Mouse (Mus musculus) c-Kit-positive CD71-positive TER-119-positive erythroid progenitor cells, embryonic 14.5 days (primary cell): ENCODE results near the gene Pkig.
"Not testable (repeated sequence)": the region's sequence is repeated elsewhere in the genome, so short reads cannot be mapped to it uniquely, and the experiment has no call there.

Source experiments
- DNase-seq: peaks from one replicate; pipeline ENCODE4 v3.0.0-alpha.2; 2013; ENCODE audit warnings: low spot score

The Pkig gene

GRCm38 (mm10) chr2:163657975-163658886, at the start of gene Pkig:
TSS of gene Pkig (plus strand) at chr2:163658386.
- DNase-seq = peak; percentile 80

GRCm38 (mm10) chr2:163609281-163609975, 48.8 kb upstream of the Pkig start:
- no peak for DNase-seq

DNA sequence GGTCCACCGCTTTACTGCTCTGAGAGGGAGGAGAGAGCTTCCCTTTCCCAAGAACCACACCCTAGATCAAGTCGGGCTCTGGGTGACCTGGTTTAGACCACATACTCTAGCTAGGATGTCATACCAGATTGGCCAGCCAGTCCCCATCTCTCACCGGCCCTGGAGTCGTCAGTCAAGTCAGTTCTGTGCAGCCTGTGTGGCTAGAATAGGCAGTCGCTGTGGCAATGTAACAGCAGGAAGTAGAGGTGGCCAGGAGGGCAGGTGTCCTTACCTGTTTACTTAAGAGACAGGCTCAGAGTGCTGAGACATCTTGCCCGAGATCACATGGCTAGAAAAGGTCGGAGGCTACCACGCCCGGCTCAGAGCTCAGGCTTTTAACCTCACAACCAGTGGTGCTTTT, 47.0 kb upstream of the Pkig start:
- DNase-seq = no peak

DNA sequence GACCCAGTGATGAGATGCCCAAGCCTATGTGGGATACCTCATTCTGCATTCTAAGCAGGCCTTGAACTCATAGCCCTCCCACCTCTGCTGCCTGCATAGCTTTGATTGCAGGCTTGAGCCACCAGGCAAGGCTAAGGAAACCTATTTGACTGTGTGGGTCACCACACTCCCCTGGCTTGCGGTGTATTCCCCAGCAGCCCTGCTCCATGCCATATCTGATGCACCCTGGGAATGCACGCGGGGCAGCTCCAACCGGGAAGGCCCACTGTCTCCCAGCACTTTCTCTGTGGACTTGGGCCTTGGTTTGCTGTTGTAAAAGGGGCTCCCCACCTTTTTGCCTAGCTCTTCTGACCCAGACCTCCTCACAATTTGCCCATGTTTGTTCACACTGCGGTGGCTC, 45.0 kb upstream of the Pkig start:
- DNase-seq = no peak

GRCm38 (mm10) chr2:163613990-163614389, 44.2 kb upstream of the Pkig start:
- DNase-seq = no peak

GRCm38 (mm10) chr2:163615401-163615800, 42.8 kb upstream of the Pkig start:
- no peak for DNase-seq

DNA sequence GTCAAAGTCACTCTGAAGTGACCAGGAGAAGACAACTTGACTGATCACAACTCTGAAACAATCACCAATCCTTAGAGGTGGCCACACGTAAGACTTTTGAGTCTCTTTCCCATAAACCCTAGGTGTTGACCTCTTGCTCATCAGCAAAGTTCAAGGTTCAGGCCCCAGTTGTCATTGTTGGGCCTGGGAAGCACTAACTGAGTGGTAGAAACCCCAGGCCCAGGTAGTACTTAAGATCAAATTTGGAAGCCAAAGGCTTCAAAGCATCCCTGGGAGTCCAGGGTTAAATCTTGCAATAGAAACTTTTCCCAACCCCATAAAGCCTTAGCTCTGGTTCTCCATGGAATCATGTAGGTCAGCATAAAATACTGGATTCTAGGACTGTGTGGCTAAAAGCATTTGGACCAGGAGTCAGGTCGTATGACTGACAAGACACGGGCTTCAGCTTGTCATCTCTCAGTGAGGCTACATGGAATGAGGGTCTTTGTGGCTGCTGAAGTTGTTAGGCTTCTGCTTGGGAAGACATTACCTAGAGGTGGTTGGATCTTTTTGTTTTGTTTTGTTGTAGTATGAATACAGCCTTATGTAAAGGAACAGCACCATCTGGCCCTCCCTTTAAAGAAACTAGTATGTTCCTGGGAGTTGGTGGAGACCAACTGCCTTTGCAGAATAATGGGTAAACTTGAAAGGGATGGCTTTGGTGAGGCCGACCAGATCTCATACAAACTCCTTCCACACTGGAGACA, 42.1 kb upstream of the Pkig start:
- DNase-seq = no peak

GRCm38 (mm10) chr2:163616652-163617227, 41.4 kb upstream of the Pkig start:
- DNase-seq = no peak

GRCm38 (mm10) chr2:163617232-163617863, 40.8 kb upstream of the Pkig start:
- DNase-seq = no peak

DNA sequence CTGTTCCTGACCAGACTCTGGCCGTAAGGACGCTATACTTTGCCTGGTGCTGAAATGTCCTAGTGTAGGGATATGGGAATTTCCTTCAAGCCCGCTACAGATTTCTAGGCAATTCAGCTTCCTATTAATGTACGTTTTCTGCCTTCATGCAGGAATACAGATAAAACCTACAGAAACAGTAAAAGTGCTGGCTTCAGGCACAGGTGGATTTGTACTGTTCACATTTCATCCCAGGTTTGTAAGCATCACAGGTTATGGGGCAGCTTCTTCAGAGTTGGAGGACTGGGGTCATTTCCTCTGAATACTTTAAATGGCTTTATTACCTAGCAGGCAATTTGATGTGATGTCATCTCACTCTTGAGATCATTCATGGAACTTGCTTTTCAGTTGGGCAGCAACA, 40.3 kb upstream of the Pkig start:
- DNase-seq = no peak

DNA sequence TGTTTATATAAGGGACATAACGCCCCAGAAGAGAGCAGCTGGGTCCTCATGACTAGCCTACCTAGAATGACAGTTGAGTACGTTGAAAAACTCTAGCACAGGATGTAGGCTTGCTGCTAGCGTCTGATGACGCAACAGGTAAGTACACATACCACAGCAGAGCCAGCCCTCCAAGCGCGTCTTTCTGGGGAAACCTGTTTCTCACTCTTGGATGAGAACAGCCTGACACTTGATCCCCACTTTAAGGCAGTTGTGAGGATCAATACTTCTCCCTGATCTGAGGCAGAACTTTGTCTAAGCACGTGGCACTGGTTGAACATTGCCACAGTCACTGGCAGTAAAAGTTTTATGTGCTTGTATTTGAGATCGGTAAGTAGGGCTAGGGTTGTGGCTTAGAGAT, 37.7 kb upstream of the Pkig start:
- DNase-seq = no peak

- DNase-seq = not testable (repeated sequence)
Measured at GRCm38 (mm10) chr2:163621401-163621800, 36.8 kb upstream of the Pkig start.

GRCm38 (mm10) chr2:163631223-163631622, 27.0 kb upstream of the Pkig start:
- DNase-seq = no peak

GRCm38 (mm10) chr2:163631715-163632114, 26.5 kb upstream of the Pkig start:
- DNase-seq = no peak

DNA sequence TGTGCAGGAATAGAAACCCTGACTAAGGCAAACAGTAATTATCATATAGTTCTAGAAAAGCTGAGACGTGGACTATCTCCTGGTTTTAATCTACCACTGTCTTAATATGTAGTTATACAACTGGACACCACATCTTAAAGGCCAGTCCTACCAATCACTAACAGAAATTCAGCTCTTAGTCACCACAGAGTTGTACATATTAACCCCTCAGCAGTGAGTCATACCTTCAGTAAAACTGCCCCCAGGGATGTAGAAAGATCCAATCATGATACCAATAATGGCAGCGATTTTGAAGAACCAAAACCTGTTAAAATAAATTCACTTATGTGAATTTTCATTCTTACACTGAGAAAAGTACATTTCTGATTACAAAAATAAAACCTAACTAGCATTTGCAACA, 24.0 kb upstream of the Pkig start:
- no peak for DNase-seq

- no peak for DNase-seq
Measured at GRCm38 (mm10) chr2:163636057-163636456, 22.1 kb upstream of the Pkig start.

- no peak for DNase-seq
Measured at GRCm38 (mm10) chr2:163637655-163638266, 20.4 kb upstream of the Pkig start.

GRCm38 (mm10) chr2:163640493-163640892, 17.7 kb upstream of the Pkig start:
- DNase-seq = no peak

DNA sequence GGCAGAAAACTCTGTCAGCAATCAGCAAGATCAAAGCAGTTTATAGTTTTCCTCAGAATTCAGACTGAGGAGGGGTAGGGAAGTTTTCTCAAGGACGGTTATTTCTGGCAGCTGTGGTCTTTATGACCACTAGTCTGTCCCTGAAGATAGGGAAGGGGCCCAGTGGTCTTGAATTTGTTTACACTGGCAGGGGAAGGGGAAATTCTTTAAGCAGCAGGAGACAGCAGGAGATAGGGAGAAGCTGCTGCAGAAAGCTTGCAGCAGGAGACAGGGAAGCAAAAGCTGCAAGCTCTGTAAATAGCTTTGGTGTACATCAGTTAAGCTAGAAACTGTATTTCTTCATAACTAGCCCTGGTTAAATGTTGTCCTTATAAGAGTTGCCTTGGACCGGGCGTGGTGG, 16.5 kb upstream of the Pkig start:
- DNase-seq = no peak

DNA sequence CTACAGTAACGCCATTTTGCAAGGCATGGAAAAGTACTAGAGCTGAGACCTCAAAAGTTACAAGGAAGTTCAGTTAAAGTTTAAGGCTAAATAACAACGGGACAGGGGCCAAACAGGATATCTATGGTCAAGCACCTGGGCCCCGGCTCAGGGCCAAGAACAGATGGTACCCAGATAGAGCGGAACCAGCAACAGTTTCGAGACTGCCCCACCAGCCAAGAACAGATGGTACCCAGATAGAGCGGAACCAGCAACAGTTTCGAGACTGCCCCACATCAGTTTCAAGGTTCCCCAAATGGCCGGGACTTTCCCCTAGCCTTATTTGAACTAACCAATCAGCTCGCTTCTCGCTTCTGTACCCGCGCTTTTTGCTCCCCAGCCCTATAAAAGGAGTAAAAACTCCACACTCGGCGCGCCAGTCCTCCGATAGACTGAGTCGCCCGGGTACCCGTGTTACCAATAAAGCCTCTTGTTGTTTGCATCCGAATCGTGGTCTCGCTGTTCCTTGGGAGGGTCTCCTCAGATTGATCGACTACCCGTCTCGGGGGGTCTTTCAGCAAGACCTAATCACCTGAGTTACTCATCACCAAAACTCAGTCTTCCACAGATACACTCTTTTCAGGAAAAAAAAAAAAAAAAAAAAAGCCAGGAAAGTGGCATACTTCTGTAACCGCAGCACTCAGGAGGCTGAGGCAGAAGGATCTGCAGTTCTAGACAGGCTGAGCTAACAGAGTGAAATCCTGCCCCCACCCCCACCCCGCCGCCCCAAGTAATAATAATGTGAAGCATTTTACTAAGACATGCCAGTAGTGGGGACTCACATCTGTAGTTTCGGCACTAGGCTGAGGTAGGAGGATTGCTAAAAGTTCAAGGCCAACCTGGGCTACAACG, 15.3 kb upstream of the Pkig start:
- peak; percentile 95 for DNase-seq
